Mouse (Mus musculus) neutrophil, adult 65 days (primary cell): ENCODE data around the gene Tpi1. TPM values are rescaled to one million over a fixed set of nuclear protein-coding genes. Genes with fewer than 3 reads are reported as not detected.

Experiments used
- total RNA-seq: library from RNA; stranded (reverse); gene quantifications from 2 replicates; pipeline ENCODE4 v1.2.4, GENCODE M21; 2023

Tpi1 gene
- total RNA-seq: 109 and 115 TPM in 2 replicates

GRCm38 (mm10) chr6:124813933-124814332 lies at the start of gene Tpi1:
TSS of gene Tpi1 (minus strand) at chr6:124814296.

GRCm38 (mm10) chr6:124856916-124857839 lies 43.1 kb upstream of the Tpi1 start, which contains the start of gene P3h3:
TSS of gene P3h3 (minus strand) at chr6:124857752.

GRCm38 (mm10) chr6:124840241-124841167 lies 26.4 kb upstream of the Tpi1 start, which contains the start of gene Gnb3:
TSS of gene Gnb3 (minus strand) at chr6:124840275.

GRCm38 (mm10) chr6:124828868-124829798 lies 15.0 kb upstream of the Tpi1 start, which contains the start of the genes Usp5 and Cdca3:
TSS of gene Usp5 (minus strand) at chr6:124829484.
TSS of gene Cdca3 (plus strand) at chr6:124829547.

GRCm38 (mm10) chr6:124808358-124809012 lies 5.6 kb downstream of the Tpi1 start, which contains the start of gene Spsb2:
TSS of gene Spsb2 (plus strand) at chr6:124808661.

GRCm38 (mm10) chr6:124779222-124779983 lies 34.7 kb downstream of the Tpi1 start, which contains the start of gene Lrrc23:
TSS of gene Lrrc23 (minus strand) at chr6:124779727.

GRCm38 (mm10) chr6:124769101-124769765 lies 44.9 kb downstream of the Tpi1 start, which contains the start of gene Eno2:
TSS of gene Eno2 (minus strand) at chr6:124769673.

Other genes with a start within 250 kb of the Tpi1 start
- 0.43 and 0.76 TPM in 2 replicates for gene C1rb, start 244.0 kb downstream of the Tpi1 start, total RNA-seq
- gene C1s2, start 178.2 kb downstream of the Tpi1 start, total RNA-seq: not detected in 2 replicates
- gene Lpcat3, start 151.3 kb downstream of the Tpi1 start, total RNA-seq: 31.7 and 47.1 TPM in 2 replicates
- gene Emg1, start 102.1 kb downstream of the Tpi1 start, total RNA-seq: 40.5 and 44.4 TPM in 2 replicates
- 91.6 and 94.2 TPM in 2 replicates for gene Phb2, start 102.0 kb downstream of the Tpi1 start, total RNA-seq
- gene Ptpn6, start 75.6 kb downstream of the Tpi1 start, total RNA-seq: 332 and 353 TPM in 2 replicates
- 89.2 and 97.3 TPM in 2 replicates for gene Grcc10, start 72.9 kb downstream of the Tpi1 start, total RNA-seq
- not detected in 2 replicates for gene Gm45234, start 58.3 kb downstream of the Tpi1 start, total RNA-seq
- 39.2 and 39.7 TPM in 2 replicates for gene Atn1, start 57.8 kb downstream of the Tpi1 start, total RNA-seq
- not detected in 2 replicates for gene Eno2, start 44.6 kb downstream of the Tpi1 start, total RNA-seq
- gene Lrrc23, start 34.6 kb downstream of the Tpi1 start, total RNA-seq: not detected in 2 replicates
- gene Spsb2, start 5.6 kb downstream of the Tpi1 start, total RNA-seq: 17.6 and 18.8 TPM in 2 replicates
- gene Usp5, start 15.2 kb upstream of the Tpi1 start, total RNA-seq: 41.6 and 56.4 TPM in 2 replicates
- 41.2 and 59.0 TPM in 2 replicates for gene Cdca3, start 15.3 kb upstream of the Tpi1 start, total RNA-seq
- gene Gnb3, start 26.0 kb upstream of the Tpi1 start, total RNA-seq: not detected in 2 replicates
- gene P3h3, start 43.5 kb upstream of the Tpi1 start, total RNA-seq: 0.36 and 0.76 TPM in 2 replicates
- not detected in 2 replicates for gene Gpr162, start 49.7 kb upstream of the Tpi1 start, total RNA-seq
- gene Cd4, start 73.9 kb upstream of the Tpi1 start, total RNA-seq: 0.88 TPM in 1 of 2 replicates, not detected in the other
- gene Lag3, start 97.4 kb upstream of the Tpi1 start, total RNA-seq: 0.38 and 0.43 TPM in 2 replicates
- 108 and 127 TPM in 2 replicates for gene Ptms, start 105.8 kb upstream of the Tpi1 start, total RNA-seq
- 82.7 and 86.2 TPM in 2 replicates for gene Mlf2, start 117.1 kb upstream of the Tpi1 start, total RNA-seq
- gene Cops7a, start 151.2 kb upstream of the Tpi1 start, total RNA-seq: 15.5 and 17.7 TPM in 2 replicates
- gene Pianp, start 182.4 kb upstream of the Tpi1 start, total RNA-seq: not detected in 2 replicates
- gene Zfp384, start 194.8 kb upstream of the Tpi1 start, total RNA-seq: 86.5 and 92.3 TPM in 2 replicates
- gene Ing4, start 225.5 kb upstream of the Tpi1 start, total RNA-seq: 87.7 and 100 TPM in 2 replicates
- 7.1 and 8.5 TPM in 2 replicates for gene Acrbp, start 235.4 kb upstream of the Tpi1 start, total RNA-seq